Mouse (Mus musculus): ENCODE results near the gene Zfp609. TPM values are rescaled to one million over a fixed set of nuclear protein-coding genes. Genes with fewer than 3 reads are reported as not detected.
"Not testable (repeated sequence)": the region's sequence is repeated elsewhere in the genome, so short reads cannot be mapped to it uniquely, and the experiment has no call there.

Gene Zfp609
- total RNA-seq, 2 experiments from 2014 or later: 23.0 to 28.2 TPM

DNA sequence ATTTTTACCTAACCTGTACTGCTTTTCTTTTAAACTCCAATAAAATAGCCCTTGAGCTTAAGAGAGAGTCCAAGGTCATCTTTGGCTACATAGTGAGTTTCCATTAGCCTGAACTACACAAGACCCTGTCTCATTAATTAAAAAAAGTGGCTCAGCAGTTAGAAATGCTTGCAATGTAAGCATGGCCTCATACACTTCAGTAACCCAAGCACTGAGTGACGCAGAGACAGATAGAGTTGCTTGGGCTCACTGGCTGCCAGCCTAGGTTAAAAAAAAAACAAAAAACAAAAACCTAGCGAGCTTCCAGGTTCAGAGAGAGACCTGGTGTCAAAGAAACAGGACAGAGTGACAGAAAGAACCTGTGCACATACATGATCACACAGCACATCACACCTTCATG lies 14.5 kb downstream of the Zfp609 start:
- no peak for DNase-seq

DNA sequence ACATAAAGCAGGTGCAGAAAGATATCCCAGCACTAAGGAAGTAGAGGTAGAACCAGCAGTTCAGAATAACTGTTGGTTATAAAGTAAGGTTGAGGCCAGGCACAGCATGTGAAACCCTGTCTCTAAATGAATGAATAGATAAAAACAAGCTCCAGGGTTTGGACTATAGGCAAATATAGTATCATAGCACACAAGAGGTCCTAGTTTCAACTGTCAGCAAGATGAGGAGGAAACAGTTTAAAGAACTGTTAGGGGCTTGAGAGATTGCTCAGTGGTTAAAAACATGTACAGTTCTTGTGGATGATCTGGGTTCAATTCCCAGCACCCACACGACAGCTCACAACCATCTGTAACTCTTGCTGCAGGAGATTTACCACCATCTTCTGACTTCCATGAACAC lies 15.6 kb downstream of the Zfp609 start:
- DNase-seq: no peak

DNA sequence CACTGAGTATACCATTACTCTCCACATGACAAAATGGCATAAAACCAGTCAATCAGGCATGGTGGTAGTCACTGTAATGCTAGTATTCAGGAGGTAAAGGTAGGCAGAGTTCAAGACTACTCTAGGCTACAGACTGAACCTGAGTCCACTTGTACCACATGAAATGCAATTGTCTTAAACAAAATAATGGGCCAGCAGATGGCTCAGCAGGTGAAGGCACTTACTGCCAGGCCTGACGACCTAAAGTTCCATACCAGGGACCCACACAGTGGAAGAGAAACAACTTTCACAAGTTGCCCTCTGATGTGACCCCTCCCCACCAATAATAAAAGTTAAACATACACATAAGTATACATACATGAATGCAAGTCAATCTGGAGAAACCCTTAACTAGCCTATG lies 19.5 kb downstream of the Zfp609 start:
- no peak for DNase-seq

DNA sequence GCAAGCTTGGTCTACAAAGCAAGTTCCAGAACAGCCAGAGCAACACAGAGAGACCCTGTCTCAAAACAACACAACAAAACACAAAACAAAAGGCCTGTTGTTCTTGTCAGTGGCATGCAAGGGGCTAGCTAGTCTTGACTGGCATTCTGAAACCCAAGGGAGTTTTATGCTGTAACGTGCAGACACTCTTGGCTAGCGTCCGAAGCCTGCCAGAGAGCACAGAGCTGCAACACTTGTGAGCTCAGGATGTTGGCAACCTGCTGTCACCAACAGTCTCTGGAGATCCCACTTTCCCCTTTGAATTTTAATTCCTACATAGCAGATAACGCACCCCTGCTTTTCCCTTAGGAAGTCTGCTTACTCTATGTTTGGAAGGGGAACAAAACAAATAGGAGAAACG lies 20.1 kb downstream of the Zfp609 start:
- no peak for DNase-seq

DNA sequence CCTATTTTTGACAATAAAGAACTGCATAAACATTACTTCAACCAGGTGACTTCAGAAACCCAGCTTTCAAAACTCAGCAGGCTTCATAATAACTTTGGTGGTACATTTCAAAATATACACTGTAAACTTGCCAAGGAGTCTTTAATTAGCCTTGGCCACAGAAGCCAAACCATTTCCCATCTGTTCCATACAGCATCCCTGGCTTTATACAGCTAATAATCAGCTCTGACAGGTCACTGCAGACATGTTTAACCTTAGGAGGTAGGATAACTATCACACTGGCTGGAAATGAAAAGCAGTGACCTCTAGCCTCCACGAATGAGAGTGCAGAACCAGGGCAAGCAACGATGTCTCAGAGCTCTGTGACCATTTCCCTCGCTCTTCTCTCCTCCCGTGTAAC lies 27.6 kb downstream of the Zfp609 start:
- DNase-seq: no peak

DNA sequence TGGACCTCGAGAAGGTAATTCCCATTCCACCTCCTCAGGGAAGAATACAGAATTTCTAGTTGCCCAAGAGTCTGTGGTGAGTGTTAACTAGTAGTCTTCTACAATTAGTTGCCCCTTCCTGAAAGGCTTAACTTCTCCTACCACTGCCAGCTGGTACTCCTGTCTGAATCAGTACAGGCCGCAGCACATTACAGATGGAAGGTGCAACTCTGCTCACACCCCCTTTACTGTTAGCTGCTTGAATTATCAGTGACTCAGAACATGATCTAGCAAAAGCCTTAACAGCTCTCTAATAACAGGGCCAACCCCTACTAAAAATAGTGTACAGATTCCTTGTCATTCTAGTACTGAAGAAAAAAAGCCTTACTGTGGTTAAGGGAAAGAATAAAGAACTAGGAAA lies 31.7 kb downstream of the Zfp609 start:
- no peak for DNase-seq

DNA sequence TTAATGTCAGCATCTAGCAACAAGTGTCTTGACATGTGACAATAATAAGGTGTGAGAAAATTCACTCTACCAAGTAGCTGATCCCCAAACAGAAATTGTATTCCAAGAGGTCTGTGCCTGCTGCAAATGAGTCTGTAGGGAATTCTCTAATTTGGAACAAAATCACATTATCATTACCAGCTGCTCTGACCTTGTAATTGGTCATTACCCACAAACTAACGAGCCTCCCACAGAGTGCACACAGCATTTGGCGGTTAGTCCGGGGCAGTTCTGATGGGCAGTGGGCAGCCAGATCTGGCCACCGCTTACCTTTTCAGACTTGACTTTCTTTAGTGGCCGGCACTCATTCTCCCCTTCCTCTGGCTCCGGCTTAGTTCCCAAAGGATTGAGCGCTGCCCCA lies 33.1 kb downstream of the Zfp609 start:
- no peak for DNase-seq

DNA sequence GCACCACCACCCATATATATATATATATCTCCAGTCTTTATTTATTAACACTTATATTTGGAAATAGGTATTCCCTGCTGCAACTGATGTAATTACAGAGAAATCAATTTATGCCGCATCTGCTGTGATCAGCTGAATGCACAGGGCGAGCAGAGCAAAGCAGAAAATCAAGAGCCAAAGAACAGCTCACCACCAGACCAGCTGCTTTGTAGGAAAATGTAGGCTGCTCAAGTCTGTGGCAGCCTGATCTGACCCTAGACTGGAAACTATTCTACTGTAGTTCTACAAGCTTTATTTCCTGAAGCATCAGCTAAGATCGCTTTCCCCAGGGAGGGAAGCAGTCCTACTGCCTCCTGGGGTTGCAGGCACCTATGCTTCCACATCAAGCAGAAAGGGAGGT lies 33.9 kb downstream of the Zfp609 start:
- no peak for DNase-seq

DNA sequence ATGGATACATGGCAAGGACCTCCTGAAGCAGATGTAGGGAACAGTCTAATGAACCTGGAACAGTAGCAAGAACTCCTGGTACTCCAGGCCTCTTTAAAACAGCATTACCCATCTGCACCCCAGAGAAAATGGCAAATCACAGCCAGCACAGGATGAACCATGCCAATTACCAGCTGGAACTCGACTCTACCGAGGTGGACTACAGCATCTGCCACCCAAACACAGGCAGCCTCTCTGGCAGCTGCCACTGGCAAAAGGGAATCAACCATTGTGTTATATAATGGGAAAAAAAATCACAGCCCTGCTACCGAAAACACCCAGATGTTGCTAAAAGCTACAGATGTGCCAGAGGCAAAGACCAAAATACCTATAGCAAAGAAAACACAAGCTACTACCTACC lies 34.3 kb downstream of the Zfp609 start:
- DNase-seq: peak; percentile 5

DNA sequence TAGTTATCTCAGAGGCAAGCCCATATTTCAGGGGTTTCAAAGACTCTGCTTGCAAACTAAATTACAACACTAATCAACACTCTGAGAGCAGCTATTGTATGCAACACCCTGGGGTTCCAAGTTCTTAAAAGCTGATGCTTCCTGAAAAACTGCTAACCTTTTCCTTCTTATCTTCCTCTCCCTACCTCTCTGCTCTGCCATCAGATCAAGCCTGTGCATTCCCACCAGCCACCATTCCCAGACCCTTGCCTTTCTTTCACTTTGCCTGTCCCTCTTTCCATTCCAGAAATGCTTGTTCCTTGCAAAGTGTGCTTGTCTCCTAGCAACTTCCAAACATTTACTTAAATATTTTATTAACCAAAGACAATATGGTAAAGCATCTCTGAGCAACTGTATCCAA lies 35.5 kb downstream of the Zfp609 start:
- DNase-seq: no peak

DNA sequence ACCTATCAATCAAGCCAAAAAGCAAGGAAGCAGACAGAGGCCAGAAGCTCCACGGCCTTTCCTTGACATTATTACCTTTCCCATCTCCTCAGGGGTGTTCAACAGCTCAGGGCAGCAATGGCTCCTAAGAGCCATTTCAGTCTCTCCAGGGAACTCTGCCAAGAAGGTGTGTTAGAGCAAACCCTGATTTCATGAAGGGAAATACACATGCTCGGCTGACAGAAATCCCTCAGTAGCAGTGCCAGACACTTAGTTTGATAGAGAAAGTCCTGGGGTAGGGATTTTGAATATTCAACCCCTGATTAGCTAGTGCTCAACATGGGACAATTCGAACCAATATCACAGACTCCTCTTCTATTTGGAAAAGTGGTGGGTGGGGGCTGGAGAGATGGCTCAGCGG lies 36.3 kb downstream of the Zfp609 start:
- DNase-seq: no peak

DNA sequence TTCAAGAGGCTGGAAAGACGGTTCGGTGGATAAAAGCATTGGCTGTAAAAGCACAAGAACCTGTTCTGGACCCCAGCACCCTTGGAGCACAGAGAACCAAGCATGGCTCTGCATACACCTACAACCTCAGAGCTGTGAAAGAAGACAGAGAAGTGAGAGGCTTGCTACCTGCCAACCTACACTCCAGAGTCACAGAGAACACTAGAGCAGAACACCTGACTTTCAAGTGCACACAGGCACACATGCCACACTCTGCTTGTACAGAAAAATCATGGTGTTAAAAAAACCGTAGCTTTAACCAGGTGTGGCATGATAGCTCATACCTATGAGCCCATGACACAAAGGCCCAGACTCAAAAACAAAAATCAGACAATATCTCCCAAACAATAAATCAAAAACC lies 37.6 kb downstream of the Zfp609 start:
- DNase-seq: no peak

DNA sequence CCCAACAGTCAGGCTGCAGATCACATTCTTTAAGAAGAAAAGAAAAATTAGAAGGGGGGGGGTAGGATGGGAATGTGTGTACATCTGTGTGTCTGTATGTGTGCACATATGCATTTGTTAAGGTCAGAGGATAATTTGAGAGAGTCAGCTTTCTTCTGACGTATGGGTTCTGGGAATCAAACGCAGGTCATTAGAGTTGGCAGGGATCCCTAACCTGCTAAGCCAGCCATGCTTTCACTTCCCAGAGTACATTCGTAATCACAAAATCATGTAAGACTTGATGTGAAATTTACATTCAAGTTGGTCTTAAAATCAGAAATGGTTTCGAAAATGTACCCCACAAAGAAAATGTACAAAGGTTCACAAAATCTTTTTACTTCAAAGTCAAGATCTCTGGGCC lies 38.8 kb downstream of the Zfp609 start:
- no peak for DNase-seq

DNA sequence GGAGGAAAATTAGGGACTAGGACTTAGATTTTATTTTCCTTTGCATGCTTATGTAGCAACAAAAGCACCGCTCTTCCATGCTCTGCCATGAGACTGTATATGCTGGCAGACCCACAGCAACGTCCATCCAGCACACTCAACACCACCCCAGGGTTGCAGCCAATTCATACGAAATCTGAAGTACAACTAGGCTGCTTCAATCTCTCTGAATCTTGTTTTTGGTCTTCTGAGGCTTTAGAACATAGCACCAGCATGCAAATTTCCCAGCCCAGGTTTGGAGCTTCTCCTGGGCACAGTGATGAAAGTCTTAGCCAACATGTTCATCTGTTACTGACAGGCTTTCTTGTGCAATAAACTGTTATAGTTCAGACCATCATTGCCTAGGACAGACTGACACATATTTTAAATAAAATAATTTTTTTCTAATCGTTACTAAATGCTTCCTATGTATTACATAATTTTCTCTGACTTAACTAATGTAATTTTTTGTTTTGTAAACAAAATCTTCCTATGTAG lies 39.5 kb downstream of the Zfp609 start:
- DNase-seq: no peak

DNA sequence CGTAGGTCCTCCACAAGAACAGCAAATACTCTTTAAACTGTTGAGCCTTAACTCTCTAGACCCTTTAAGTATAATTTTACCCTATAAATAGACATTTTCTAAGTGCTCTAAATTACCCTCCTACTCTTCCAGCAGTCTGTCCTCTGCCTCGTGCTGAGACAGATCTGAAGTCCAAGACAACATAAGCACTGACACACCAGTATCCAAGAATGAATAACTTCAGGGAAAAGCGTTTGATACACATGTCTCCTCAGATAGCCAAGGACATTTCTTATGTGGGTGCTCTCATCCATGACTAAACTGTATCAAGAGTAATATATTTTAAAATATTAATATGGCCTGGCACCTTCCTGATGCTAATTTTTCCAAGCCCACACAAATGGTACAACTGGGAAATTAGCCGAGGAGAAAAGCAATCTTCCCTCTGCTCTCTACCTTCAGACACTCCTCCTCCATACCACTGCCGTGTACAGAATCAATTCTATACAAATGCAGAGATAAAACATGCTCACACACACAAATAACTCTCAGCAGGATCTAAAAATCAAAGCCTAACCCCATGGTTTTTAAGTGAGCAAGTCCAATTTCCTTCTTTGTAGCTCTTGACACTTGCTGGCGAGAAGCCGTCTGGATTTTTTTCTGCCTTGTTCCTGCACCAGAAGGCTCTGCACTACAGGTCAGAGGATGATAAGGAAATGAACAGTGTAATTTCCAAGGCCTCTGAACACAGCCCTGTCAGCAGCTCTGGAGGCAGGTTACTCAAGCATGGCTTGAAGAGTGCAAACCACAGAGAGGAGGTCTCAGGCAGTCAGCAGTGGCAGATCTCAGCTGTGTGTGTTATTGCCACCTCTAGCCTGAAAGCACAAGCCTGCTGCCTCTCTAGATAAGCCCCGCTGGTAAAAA lies 40.2 kb downstream of the Zfp609 start:
- no peak for DNase-seq

DNA sequence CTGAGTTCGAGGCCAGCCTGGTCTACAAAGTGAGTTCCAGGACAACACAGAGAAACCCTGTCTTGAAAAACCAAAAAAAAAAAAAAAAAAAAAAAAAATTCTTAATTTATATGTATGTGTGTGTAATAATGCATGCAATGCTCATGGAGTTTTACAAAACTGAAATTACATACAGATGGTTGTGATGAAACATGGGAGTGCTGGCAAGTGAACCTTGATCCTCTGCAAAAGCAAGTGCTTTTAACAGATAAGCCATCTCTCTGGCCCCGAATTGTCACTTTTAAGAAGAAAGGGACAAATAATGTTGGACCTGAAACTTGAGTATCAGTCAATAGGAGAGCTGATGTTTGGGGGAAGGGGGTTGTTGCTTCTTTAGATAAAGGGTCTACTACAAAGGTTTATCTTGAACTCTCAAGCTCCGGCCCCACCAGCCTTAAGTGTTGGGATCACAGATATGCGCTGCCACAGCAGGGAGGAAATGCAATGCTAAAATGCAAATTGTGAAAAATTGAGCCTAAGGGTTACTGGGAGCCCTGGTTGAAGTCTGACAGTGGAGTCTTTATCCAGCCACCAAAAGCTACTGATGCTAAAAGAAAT lies 41.5 kb downstream of the Zfp609 start:
- DNase-seq: no peak

DNA sequence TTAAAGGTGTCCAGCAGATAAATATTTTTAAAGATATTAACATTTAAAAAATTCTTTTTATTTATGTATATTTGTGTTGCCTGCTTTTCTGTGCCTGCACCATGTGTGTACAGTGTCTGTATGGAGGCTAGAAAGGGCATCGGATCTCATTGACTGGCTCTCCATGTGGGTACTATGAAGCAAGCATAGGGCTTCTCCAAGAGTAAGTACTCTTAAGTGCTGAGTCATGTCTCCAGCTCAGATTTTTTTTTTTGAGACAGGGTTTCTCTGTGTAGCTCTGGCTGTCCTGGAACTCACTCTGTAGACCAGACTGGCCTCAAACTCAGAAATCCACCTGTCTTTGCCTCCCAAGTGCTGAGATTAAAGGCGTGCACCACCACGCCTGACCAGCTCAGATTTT lies 47.7 kb downstream of the Zfp609 start:
- not testable (repeated sequence) for DNase-seq

DNA sequence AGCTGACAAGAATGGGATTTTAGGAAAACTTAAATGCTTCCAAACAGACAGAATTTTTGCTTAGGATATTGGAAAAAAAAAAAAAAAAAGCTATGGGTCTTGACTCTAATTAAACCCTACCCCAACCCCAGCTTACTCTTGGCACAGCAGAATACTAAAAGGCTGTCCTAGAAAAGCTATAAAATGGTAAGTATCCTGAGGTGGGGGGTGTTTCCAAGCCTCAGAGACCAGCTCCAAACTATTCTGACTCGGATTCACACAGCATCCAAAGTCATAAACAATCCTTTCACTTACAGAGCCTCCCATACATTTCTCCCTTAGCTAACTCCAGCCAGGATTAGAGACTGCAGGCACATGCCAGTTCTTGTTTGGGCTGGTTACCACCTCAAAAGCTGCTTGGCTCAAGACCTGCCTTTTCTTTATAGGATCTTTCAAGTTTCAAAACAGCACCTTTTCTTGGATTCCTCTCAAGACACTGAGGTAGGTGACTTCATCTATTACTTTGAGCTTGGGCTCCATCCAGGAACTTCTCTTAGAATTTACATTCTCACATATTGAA lies 50.4 kb downstream of the Zfp609 start:
- no peak for DNase-seq

DNA sequence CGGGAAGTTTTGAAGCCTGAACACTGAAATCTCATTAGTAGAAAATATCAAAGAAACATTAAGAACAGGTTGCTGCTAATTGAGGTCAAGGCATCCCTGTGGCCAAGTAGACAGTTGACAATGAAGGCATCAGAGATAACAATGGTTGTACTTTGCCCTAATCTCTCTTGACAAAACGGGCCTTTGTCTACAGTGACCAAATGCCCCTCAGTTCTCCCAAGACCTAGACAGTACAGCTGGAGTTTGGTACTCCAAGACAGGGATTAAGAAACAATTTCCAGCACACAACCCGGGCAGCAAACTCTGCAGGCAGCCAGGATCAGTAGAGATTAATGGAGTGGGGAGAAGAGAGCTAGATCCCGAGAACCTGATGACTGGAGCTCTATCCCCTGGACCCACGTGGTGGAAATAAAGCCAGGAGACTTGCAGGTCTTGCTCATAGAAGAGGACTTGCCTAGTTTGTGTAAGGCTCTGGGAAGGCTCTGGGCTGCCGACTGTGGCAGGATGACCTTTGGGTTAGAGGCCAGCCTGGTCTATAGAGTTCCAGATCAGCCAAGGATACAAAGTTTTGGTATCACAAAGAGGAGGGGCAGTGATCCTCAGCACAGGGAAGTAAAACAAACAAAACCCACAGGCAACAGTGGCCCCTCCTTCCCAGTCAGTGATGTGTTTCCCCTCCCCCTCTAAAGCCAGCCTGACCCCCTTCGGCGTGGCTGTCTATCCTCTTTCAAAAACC lies 51.1 kb downstream of the Zfp609 start:
- DNase-seq: no peak

DNA sequence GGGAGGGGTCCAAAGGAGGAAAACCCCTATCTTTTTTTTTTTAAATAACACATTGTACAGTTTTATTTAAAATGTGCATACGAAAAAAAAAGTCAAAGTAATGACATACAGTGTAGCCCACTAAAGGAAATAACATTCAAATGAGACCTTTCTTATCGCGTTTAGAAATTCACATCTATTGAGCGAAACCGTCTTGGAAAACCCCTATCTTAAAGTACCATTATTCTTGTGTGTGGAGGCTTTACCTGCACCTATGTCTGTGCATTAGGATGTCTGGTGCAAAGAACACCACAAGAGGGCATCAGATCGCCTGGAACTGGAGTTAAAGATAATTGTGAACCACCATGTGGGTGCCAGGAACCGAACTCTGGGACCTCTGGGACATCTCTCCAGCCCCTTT lies 53.6 kb downstream of the Zfp609 start:
- DNase-seq: no peak

DNA sequence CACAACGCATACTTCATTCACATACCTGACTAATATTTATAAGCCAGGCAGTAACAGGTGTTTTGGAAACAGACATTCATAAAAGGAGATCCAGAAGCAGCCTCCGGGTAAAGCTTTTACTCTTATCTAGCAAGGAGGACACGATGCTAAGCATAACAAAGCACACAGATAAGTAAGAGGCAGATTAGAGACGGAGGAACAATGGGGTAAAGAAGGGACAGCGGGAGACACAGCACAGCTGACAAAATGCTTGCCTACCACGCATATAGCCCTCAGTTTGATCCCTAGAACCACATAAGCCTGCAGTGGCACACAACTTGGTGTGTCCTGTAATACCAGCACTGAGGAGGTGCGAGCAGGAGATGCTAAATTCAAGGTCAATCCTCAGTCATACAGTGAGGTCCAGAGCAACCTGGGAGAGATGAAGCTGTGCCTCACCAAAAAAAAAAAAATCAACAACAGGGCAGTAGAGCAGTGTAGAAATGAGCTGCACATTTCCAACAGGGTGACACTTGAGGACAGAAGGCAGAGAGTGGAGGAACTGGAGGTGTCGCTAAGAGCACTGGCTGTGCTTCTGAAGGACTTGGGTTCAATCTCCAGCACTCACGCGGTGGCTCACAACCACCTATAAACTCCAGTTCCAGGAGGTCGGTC lies 56.2 kb downstream of the Zfp609 start:
- no peak for DNase-seq

DNA sequence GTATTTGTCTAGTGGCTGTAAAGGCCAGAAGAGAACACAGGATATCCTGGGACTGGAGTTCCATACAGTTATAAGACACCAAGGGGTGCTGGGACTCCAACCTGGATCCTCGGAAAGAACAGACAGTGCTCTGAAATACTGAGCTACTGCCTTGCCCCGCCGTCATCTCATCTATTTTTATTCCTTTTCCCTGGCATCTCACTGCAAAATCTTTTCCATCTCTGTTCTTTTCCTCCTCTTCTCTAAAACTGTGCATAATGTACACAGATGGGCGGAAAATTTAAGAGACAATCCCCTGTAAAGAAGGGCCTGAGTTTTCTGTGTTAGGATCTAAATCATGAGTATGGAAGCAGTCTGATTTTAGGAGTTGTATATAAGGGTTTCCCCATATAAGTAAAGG lies 64.6 kb downstream of the Zfp609 start:
- DNase-seq: no peak

Measured in gastrocnemius, postnatal 10 days (tissue).